Mouse (Mus musculus): ENCODE measurements around the gene Tln1.
A peak's percentile ranks its signal among the peaks of the same experiment; 100 is the strongest.

DNA sequence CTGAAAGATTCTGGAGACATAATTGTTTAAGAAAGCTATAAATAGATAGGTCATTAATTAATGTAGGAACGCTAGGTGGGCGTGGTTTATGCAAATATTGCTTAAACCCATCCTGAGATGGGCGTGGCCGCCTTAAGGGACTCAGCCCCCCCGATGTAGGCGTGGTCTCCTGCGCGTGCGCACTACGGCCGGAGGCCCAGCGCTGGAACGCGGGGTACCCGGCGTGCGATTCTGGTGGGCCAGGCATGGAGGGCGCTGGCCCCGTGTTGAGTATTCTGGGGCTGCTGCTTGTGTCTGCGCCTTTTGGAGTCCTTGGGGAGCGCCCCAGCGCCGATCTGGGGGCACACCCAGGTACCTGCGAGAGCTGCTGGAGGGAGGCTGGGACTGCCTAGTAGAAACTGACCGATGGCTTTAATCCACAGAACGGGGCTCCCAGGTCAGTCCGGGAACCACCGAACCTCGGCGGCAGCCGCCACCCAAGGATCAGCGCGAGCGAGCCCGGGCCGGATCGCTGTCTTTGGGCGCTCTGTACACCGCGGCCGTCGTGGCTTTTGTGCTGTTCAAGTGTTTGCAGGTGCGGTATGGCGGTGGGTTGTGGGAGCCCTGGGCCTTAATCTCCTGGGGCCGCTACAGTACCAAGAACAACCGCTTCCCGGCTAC lies 69.2 kb downstream of the Tln1 start:
- TF ChIP-seq POLR2A (IDR thresholded peaks at IDR 0.05; ENCODE audit: borderline replicate concordance, control insufficient read depth, low read depth, low read length) = peak; percentile 83; the same call in 1 of the 2 replicates
- no peak for TF ChIP-seq CTCF (IDR thresholded peaks at IDR 0.05; ENCODE audit: control insufficient read depth, insufficient read depth, low read length)
